Mouse (Mus musculus) gastrocnemius, adult 8-10 months (tissue): Measurements from ENCODE around the gene Cpne4. TPM values are rescaled to one million over a fixed set of nuclear protein-coding genes. Genes with fewer than 3 reads are reported as not detected.

Source experiments
- DNase-seq, 2 experiments: peaks; one replicate each; pipeline ENCODE4 v3.0.0; 2022; ENCODE audit warnings: low spot score in 2 of 2
- total RNA-seq, 4 experiments: library from RNA; stranded (reverse); gene quantifications; 2 replicates each; pipeline ENCODE4 v1.2.4; 2022

Cpne4 gene
- not detected for total RNA-seq

GRCm38 (mm10) chr9:104546986-104547385 is at the start of gene Cpne4:
Cpne4 (plus strand) TSS chr9:104547286.
- DNase-seq = no peak

- DNase-seq = no peak
Observed at GRCm38 (mm10) chr9:104515187-104515586, 31.9 kb upstream of the Cpne4 start.

GRCm38 (mm10) chr9:104535508-104535907 is 11.6 kb upstream of the Cpne4 start:
- no peak for DNase-seq

- no peak for DNase-seq
Observed at GRCm38 (mm10) chr9:104565815-104566214, 18.7 kb downstream of the Cpne4 start.

GRCm38 (mm10) chr9:104566468-104566867 is 19.4 kb downstream of the Cpne4 start:
- no peak for DNase-seq

GRCm38 (mm10) chr9:104567096-104567495 is 20.0 kb downstream of the Cpne4 start:
- DNase-seq = no peak

GRCm38 (mm10) chr9:104569480-104570167 is 22.5 kb downstream of the Cpne4 start:
- DNase-seq = no peak

GRCm38 (mm10) chr9:104572856-104573255 is 25.8 kb downstream of the Cpne4 start:
- DNase-seq = no peak

GRCm38 (mm10) chr9:104574476-104574875 is 27.4 kb downstream of the Cpne4 start:
- DNase-seq = no peak

- DNase-seq = no peak
Observed at GRCm38 (mm10) chr9:104581921-104582624, 35.0 kb downstream of the Cpne4 start.

- no peak for DNase-seq
Observed at GRCm38 (mm10) chr9:104582675-104583074, 35.6 kb downstream of the Cpne4 start.

GRCm38 (mm10) chr9:104594550-104594949 is 47.5 kb downstream of the Cpne4 start:
- DNase-seq = no peak

- no peak for DNase-seq
Observed at GRCm38 (mm10) chr9:104594979-104595378, 47.9 kb downstream of the Cpne4 start.

- no peak for DNase-seq
Observed at GRCm38 (mm10) chr9:104612523-104612922, 65.4 kb downstream of the Cpne4 start.

GRCm38 (mm10) chr9:104616691-104617090 is 69.6 kb downstream of the Cpne4 start:
- DNase-seq = no peak

GRCm38 (mm10) chr9:104623564-104623963 is 76.5 kb downstream of the Cpne4 start:
- DNase-seq = no peak

GRCm38 (mm10) chr9:104627816-104628215 is 80.7 kb downstream of the Cpne4 start:
- DNase-seq = no peak

- DNase-seq = no peak
Observed at GRCm38 (mm10) chr9:104629282-104629681, 82.2 kb downstream of the Cpne4 start.

- DNase-seq = no peak
Observed at GRCm38 (mm10) chr9:104646348-104646994, 99.4 kb downstream of the Cpne4 start.

GRCm38 (mm10) chr9:104652691-104653261 is 105.7 kb downstream of the Cpne4 start:
- no peak for DNase-seq

GRCm38 (mm10) chr9:104659758-104660157 is 112.7 kb downstream of the Cpne4 start:
- no peak for DNase-seq

GRCm38 (mm10) chr9:104676665-104677064 is 129.6 kb downstream of the Cpne4 start:
- DNase-seq = no peak
